Mouse (Mus musculus) MN1 (cell line): ENCODE data around the gene Myb.

ENCODE experiments used
- DNase-seq: peaks from one replicate; pipeline ENCODE4 v3.0.0-alpha.2; 2016; ENCODE audit warnings: low spot score

Myb gene

DNA sequence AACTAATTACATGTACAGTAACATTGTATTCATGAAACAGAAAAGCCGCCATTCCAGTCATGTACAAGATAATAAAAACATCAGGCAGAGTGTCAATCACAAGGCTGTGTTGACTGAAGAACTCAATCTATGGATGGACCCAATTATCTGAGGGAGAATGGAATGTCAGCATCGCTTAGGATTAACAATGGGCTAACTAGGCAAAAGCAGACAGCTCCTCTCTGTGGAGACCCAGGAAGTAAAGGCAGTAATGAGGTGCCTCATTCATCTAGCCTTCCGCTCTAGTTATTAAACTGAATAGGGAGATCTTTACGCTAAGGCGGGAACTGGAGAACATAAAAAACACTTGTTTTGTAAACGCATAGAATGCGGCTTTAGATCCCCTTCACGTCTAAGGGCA, 78.3 kb downstream of the Myb start:
- DNase-seq = no peak

DNA sequence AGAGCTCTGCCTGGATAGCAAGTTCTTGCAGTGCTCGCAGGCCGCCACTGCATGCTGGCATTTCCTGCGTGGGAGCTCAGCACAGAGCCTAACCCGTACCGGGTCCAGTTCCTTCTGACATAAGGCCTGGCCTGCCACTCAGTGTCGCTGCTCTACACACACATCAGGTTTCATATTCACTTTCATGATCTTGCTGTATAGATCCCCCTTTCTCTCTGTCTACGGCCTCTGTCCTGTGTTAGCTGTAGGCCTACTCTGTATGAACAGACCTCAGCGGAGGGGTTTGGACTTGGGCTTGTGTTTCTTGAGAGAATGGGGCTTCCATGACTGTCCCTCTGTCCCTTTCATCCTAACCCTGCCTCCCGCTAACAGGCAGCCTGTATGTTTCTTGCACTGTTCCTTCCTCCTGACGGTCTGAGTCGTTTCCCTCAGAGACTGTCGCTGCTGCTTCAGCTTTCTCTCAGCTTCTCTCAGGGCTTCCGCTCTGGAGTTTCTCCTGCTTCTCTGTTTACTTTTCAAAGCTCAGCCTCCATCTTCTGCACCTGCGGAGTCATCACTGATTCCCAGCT, 83.5 kb downstream of the Myb start:
- DNase-seq = no peak

DNA sequence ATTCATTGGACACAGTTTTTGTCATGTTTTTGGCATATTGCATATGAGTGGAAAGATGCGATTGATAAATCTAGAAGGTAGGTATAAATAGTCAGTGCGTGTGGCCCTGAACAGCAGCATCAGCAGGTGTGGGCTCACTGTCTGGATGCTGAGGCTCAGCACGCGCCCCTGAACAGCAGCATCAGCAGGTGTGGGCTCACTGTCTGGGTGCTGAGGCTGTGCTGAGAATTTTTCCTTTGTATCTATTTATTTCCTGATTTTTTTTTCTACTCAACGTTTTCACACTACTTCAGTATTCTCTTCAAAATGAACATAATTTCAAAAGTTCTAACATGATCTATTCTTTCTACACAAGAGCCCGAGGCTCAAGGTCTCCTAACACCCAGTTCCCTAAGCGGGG, 84.1 kb downstream of the Myb start:
- no peak for DNase-seq

DNA sequence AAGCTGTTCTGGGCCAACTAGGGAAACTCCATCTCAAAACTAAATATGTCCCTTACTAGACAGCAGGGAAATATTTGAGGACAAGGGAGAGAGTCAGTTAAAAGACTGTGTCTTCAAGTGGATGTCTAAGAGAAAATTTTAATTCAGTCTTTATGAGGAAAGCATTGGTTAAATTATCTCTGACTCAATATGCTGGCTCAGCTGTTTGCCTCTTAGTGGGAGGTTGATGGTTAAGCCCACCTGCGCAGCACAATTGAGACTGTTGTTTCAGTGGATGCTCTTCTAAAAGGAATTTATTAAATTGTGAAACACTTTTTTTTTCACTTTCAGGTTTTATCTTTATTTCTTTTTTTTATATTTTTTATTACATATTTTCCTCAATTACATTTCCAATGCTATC, 84.6 kb downstream of the Myb start:
- DNase-seq = no peak
